Mouse (Mus musculus) kidney, adult 2 months (tissue): ENCODE measurements around the gene Acacb. TPM values are rescaled to one million over a fixed set of nuclear protein-coding genes. Genes with fewer than 3 reads are reported as not detected.
A peak's percentile ranks its signal among the peaks of the same experiment; 100 is the strongest.

Experiments
- DNase-seq: peaks from one replicate; pipeline ENCODE4 v3.0.0; 2021
- H3K27ac ChIP-seq: fragments of 200-500 bp; 2 replicates; pipeline ENCODE4 v1.5.1; 2012; ENCODE audit warnings: low read depth, low read length, control low read depth, inconsistent platforms; ENCODE audit not compliant: insufficient read depth
- H3K27me3 ChIP-seq: fragments of 200-500 bp; replicated peaks from 2 replicates; pipeline ENCODE4 v1.6.1; 2012; ENCODE audit warnings: mild to moderate bottlenecking, moderate library complexity, low read length, inconsistent platforms; ENCODE audit not compliant: control insufficient read depth, insufficient read depth
- H3K36me3 ChIP-seq: fragments of 200-500 bp; 2 replicates; pipeline ENCODE4 v1.6.1; 2012; ENCODE audit warnings: mild to moderate bottlenecking, moderate library complexity, low read length, inconsistent platforms; ENCODE audit not compliant: control insufficient read depth, insufficient read depth
- H3K4me1 ChIP-seq: fragments of 200-500 bp; 2 replicates; pipeline ENCODE4 v1.6.1; 2011; ENCODE audit warnings: low read length; ENCODE audit not compliant: control insufficient read depth, insufficient read depth
- H3K4me3 ChIP-seq: fragments of 200-500 bp; 2 replicates; pipeline ENCODE4 v1.5.1; 2011; ENCODE audit warnings: mild to moderate bottlenecking, low read depth, low read length, control low read depth; ENCODE audit not compliant: insufficient read depth
- CTCF ChIP-seq: fragments of 200-500 bp; conservative IDR thresholded peaks from 2 replicates; pipeline ENCODE4 v1.5.1; 2011; ENCODE audit warnings: low read depth, mild to moderate bottlenecking, control low read depth, low read length, moderate library complexity, mixed read lengths; ENCODE audit not compliant: insufficient read depth, insufficient read length
- POLR2A ChIP-seq: fragments of 200-500 bp; IDR thresholded peaks from one replicate; pipeline ENCODE4 v1.6.1; 2011; ENCODE audit warnings: low read depth, low read length, control low read depth
- WGBS: fragments of 180-500 bp; shearing (Covaris S2); methylation state at CpG from one replicate; pipeline ENCODE4 v1.1.7; 2018; 5-methylcytosine and 5-hydroxymethylcytosine counted together
- polyA plus RNA-seq: library from polyadenylated mRNA; depleted of rRNA; stranded (reverse); fragments of >200 nt; gene quantifications from 2 replicates; pipeline ENCODE4 v1.2.3, GENCODE M21; 2012; rRNA removed

Acacb gene
- polyA plus RNA-seq, 1 experiment: 34.5 TPM

GRCm38 (mm10) chr5:114296693-114297631 lies 150.6 kb downstream of the Acacb start:
- Histone ChIP-seq H3K4me1 (no peaks in the 10 kb centered on the region), H3K4me3 (no peak overlapping the region), H3K36me3 (no peaks in the 10 kb centered on the region), H3K27me3 (no peaks in the 10 kb centered on the region), H3K27ac (no peak overlapping the region)
- 49% methylated on average over 22 of the region's 22 CpGs for WGBS
- DNase-seq: no peak
- TF ChIP-seq POLR2A: no peak
- TF ChIP-seq CTCF: 0 out of 2 replicates have a peak, but pooled peaks have one; percentile 21

- Histone ChIP-seq H3K4me1 (no peaks in the 10 kb centered on the region), H3K27me3 (no peaks in the 10 kb centered on the region), H3K4me3 (no peak overlapping the region), H3K36me3 (no peaks in the 10 kb centered on the region), H3K27ac (no peak overlapping the region)
- TF ChIP-seq POLR2A (no peak), CTCF (no peak)
- 51% methylated on average over 18 of the region's 18 CpGs for WGBS
- DNase-seq: no peak
Observed at GRCm38 (mm10) chr5:114298212-114298894, 152.0 kb downstream of the Acacb start.

GRCm38 (mm10) chr5:114299156-114299855 lies 153.0 kb downstream of the Acacb start:
- Histone ChIP-seq H3K27ac (no peak overlapping the region), H3K4me1 (no peaks in the 10 kb centered on the region), H3K36me3 (no peaks in the 10 kb centered on the region), H3K4me3 (no peak overlapping the region), H3K27me3 (no peaks in the 10 kb centered on the region)
- TF ChIP-seq POLR2A (no peak), CTCF (no peak)
- WGBS: 68% methylated on average over 22 of the region's 22 CpGs
- no peak for DNase-seq

GRCm38 (mm10) chr5:114299883-114300610 lies 153.7 kb downstream of the Acacb start:
- Histone ChIP-seq H3K36me3 (no peaks in the 10 kb centered on the region), H3K27me3 (no peaks in the 10 kb centered on the region), H3K4me1 (no peaks in the 10 kb centered on the region), H3K4me3 (no peak overlapping the region), H3K27ac (no peak overlapping the region)
- WGBS: 84% methylated on average over 24 of the region's 24 CpGs
- no peak for DNase-seq
- TF ChIP-seq POLR2A: no peak
- no peak for TF ChIP-seq CTCF

Other genes with a start within 250 kb of the Acacb start
- 43.1 and 43.5 TPM in 2 replicates for gene Coro1c, start 237.8 kb upstream of the Acacb start, polyA plus RNA-seq
- 11.3 and 12.1 TPM in 2 replicates for gene Ssh1, start 152.6 kb upstream of the Acacb start, polyA plus RNA-seq
- 369 and 376 TPM in 2 replicates for gene Dao, start 142.8 kb upstream of the Acacb start, polyA plus RNA-seq
- 24.6 and 26.4 TPM in 2 replicates for gene Usp30, start 81.1 kb upstream of the Acacb start, polyA plus RNA-seq
- gene Svop, start 55.0 kb upstream of the Acacb start, polyA plus RNA-seq: 0.34 and 0.45 TPM in 2 replicates
- gene Alkbh2, start 18.3 kb upstream of the Acacb start, polyA plus RNA-seq: 8.4 and 9.6 TPM in 2 replicates
- 2.6 and 3.7 TPM in 2 replicates for gene Ung, start 16.1 kb upstream of the Acacb start, polyA plus RNA-seq
- gene Foxn4, start 127.3 kb downstream of the Acacb start, polyA plus RNA-seq: not detected in 2 replicates
- 0.09 and 0.22 TPM in 2 replicates for gene Myo1h, start 142.6 kb downstream of the Acacb start, polyA plus RNA-seq
- gene Kctd10, start 234.0 kb downstream of the Acacb start, polyA plus RNA-seq: 63.5 and 63.8 TPM in 2 replicates
- gene Ube3b, start 234.1 kb downstream of the Acacb start, polyA plus RNA-seq: 70.9 and 81.9 TPM in 2 replicates